Mouse (Mus musculus) layer of hippocampus, adult 18-20 months (tissue): ENCODE measurements at regions not wholly inside any gene's neighbourhood (a gene's known extent, or its start where the extent isn't known, plus 50 kb on each side); places are given as distances from the start of the nearest gene placed in this dataset.

Experiments used
- DNase-seq, 2 experiments: peaks; one replicate each; pipeline ENCODE4 v3.0.0; 2022; ENCODE audit warnings: low spot score in 2 of 2

DNA sequence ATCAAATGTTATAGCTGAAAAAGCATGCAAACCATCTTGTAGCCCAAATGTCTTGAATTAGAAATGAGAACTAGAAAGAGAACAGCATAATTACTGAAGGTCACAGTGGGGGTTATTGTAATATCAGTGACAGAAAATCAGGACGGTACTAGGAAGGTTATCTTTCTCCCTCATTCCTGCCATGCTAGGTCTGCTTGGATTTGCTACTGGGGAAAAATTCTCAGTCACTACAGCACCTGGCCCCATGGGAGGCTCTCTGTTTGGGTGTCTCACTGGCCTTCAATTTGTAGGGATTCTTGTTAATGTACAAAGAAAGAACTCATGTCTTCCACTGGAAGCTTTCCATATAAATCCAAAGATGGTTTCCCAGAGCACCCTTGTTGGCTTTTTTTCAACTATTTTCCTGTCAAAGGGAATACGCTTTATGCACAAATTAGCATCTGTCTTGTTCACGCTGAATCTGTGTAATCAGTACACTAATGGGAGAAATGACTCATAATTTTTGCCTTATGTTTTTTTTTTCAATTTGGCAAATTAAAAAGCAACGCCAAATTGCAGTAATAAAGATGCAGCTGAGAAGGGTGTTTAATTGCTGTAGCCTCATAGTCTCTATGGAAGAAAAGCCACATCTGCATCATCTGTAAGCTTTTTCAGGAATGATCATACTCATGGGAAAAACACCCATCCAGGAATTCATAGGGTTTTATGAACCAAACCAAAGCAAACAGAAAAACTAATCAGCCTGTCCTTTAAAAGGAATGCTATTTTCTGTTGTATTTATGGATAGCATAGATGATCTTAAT, 290.2 kb upstream of the Arhgef26 start:
- DNase-seq: peak; percentile 1 to 13

- DNase-seq: peak in 1 of 2 experiments; percentile 42
These were observed 283.9 kb upstream of the Arhgef26 start for GRCm38 (mm10) chr3:62054237-62054636.

DNA sequence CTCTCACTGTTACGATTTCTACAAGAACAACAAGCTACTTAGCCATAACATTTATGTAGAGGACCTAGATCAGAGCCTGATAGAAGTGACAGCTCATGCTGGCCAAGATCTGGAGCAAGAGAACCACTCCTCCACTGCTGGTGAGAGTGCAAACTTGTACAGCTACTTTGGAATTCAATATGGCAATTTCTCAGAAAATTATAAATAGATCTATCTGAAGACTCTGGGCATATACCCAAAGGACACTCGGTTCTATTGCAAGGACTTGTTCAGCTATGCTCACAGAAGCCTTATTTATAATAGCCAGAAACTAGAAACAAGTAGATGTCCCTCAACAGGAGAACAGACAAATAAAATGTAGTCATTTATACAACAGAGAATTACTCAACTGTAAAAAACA, 259.6 kb upstream of the Arhgef26 start:
- DNase-seq: no peak

DNA sequence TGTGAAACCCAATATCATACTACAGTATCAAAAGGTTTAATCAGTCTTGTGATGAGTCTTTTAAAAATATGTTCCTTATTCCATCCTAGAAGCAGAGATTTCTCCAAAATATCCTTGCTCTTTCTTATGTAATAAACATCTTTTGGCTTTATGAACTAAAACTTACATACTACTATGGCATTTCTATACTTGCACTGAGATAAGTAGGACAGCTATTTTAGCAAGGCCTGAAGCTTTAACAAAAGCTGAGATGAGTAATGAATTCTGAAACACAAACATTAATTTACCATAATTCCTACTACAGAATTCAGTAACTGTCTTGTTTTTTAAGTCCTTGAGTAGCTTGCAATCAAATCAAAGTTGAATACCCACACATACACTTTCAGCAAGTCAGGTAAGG, 252.6 kb upstream of the Arhgef26 start:
- DNase-seq: no peak

- DNase-seq: no peak
These were observed 250.9 kb upstream of the Arhgef26 start for GRCm38 (mm10) chr3:62087215-62087614.

DNA sequence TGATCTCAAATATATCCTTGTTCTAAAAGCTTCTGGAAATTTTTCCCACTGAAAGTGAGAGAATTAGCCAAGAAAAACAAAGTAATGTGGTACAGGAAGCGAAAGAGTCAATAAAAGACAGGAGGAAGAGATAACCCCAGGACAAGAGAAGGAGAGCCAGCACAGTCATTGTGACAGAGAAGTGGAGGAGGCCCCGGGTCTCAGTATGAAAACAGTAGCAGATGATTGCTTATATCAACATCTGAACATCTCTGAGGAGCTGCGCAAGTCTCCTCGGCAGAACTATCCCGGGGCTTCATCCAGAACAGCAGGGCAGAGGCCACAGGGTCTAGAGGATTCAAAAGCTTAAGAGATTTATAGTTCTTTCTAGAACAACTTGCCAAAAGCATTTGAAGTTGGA, 235.0 kb upstream of the Arhgef26 start:
- DNase-seq: no peak

DNA sequence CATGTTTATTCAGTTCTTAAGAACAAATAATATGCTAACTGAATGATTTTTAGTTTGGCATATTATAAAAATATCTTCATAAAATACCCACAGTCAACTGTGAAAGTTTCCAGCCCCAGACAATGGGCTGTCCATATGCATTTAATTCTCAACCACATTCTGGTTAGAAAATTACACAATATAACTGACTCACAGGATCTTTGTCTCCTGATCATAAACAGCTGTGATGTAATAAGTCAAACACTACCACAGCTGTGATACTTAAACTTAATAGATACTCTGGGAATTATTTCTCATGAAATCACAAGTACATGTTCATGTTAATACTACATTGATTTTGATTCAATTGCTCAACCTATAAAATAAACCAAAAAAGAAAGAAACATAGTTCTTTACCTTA, 234.3 kb upstream of the Arhgef26 start:
- DNase-seq: no peak

GRCm38 (mm10) chr3:62104560-62104959, 233.6 kb upstream of the Arhgef26 start:
- DNase-seq: no peak

GRCm38 (mm10) chr3:62107339-62107738, 230.8 kb upstream of the Arhgef26 start:
- DNase-seq: no peak
